Mouse (Mus musculus) hindbrain, embryonic 14.5 days (tissue): Measurements from ENCODE around the gene Npc2. TPM values are rescaled to one million over a fixed set of nuclear protein-coding genes. Genes with fewer than 3 reads are reported as not detected.

Experiments used
- ATAC-seq: fragments of 200-750 bp; cut with Nextera tagmentation; 2 replicates; pipeline ENCODE4 v1.8.0; 2017; ENCODE audit warnings: moderate number of reproducible peaks, mild to moderate bottlenecking, moderate TSS enrichment, moderate library complexity; ENCODE audit not compliant: low FRiP score
- DNase-seq: peaks from one replicate; pipeline ENCODE4 v3.0.0-alpha.2; 2015; ENCODE audit warnings: low spot score
- H3K27ac ChIP-seq: fragments of 300-500 bp; sonication (generic); 2 replicates; pipeline ENCODE4 v1.5.1; 2014; ENCODE audit warnings: mild to moderate bottlenecking, moderate library complexity
- H3K27me3 ChIP-seq: fragments of 300-500 bp; sonication (generic); 2 replicates; pipeline ENCODE4 v1.6.1; 2014; ENCODE audit warnings: mild to moderate bottlenecking, low read length, mixed read lengths; ENCODE audit not compliant: control insufficient read depth, insufficient read depth
- H3K36me3 ChIP-seq: fragments of 300-500 bp; sonication (generic); replicated peaks from 2 replicates; pipeline ENCODE4 v1.6.1; 2014; ENCODE audit not compliant: control insufficient read depth, insufficient read depth
- H3K4me1 ChIP-seq: fragments of 300-500 bp; sonication (generic); replicated peaks from 2 replicates; pipeline ENCODE4 v1.6.1; 2014; ENCODE audit warnings: antibody characterized with exemption, low read length, mixed read lengths; ENCODE audit not compliant: control insufficient read depth, insufficient read depth
- H3K4me2 ChIP-seq: fragments of 300-500 bp; sonication (generic); replicated peaks from 2 replicates; pipeline ENCODE4 v1.6.1; 2014; ENCODE audit warnings: mild to moderate bottlenecking, moderate library complexity
- H3K4me3 ChIP-seq: fragments of 300-500 bp; sonication (generic); replicated peaks from 2 replicates; pipeline ENCODE4 v1.5.1; 2014; ENCODE audit warnings: mild to moderate bottlenecking, low read length
- H3K9ac ChIP-seq: fragments of 300-500 bp; sonication (generic); 2 replicates; pipeline ENCODE4 v1.6.1; 2014
- H3K9me3 ChIP-seq: fragments of 300-500 bp; sonication (generic); 2 replicates; pipeline ENCODE4 v1.6.1; 2016; ENCODE audit warnings: low read length; ENCODE audit not compliant: control insufficient read depth
- WGBS: fragments of 180-500 bp; shearing (Covaris S2); extraction: QIAGEN DNeasy Blood & Tissue Kit; methylation state at CpG from one replicate; pipeline ENCODE4 v1.1.7; 2014; 5-methylcytosine and 5-hydroxymethylcytosine counted together
- polyA plus RNA-seq: library from polyadenylated mRNA; unstranded; fragments of >200 nt; fragmentation: Nextera tagmentation; extraction: Ambion mirVana; gene quantifications from 2 replicates; pipeline ENCODE4 v1.2.1, GENCODE M21; 2014

The Npc2 gene
- polyA plus RNA-seq, 1 experiment from 2014 or later, result 54.3 TPM

GRCm38 (mm10) chr12:84766113-84766735 lies 6.7 kb downstream of the Npc2 start:
- H3K4me2 ChIP-seq, result no peak overlapping the region
- no peak overlapping the region for H3K9ac ChIP-seq
- no peak overlapping the region for H3K27ac ChIP-seq
- ATAC-seq (no peak), DNase-seq (no peak)
- H3K36me3 ChIP-seq, result peaks cover 39% of the 10 kb centered on the region
- no peaks in the 10 kb centered on the region for H3K27me3 ChIP-seq
- H3K9me3 ChIP-seq, result no peaks in the 10 kb centered on the region
- 84% methylated on average over 5 of the region's 5 CpGs for WGBS
- no peak overlapping the region for H3K4me3 ChIP-seq
- peaks cover 15% of the 10 kb centered on the region for H3K4me1 ChIP-seq

DNA sequence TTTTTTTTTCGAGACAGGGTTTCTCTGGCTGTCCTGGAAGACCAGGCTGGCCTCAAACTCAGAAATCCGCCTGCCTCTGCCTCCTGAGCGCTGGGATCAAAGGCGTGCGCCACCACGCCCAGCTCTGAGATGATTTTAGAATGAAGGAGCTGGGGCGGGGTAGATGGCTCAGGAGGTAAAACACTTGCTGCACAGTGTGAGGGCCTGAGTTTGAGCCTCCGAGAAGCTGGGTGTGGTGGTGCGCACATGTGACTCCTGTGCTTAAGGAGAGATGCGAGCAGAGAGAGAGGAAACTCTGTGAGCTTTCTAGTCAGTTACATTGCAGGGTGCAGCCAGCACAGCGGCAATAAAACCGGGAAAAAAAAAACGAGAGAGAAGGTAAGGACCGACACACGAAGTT lies 7.4 kb downstream of the Npc2 start:
- ATAC-seq (no peak), DNase-seq (no peak)
- Histone ChIP-seq H3K36me3 (peaks cover 40% of the 10 kb centered on the region), H3K27ac (no peak overlapping the region), H3K4me1 (peaks cover 8% of the 10 kb centered on the region), H3K4me2 (no peak overlapping the region), H3K9ac (no peak overlapping the region), H3K27me3 (no peaks in the 10 kb centered on the region), H3K4me3 (no peak overlapping the region), H3K9me3 (no peaks in the 10 kb centered on the region)
- 96% methylated on average over 15 of the region's 15 CpGs for WGBS

- H3K9me3 ChIP-seq, result no peaks in the 10 kb centered on the region
- peaks cover 43% of the 10 kb centered on the region for H3K36me3 ChIP-seq
- H3K27me3 ChIP-seq, result no peaks in the 10 kb centered on the region
- H3K4me2 ChIP-seq, result no peak overlapping the region
- DNase-seq, result no peak
- H3K4me3 ChIP-seq, result no peak overlapping the region
- no peak for ATAC-seq
- H3K4me1 ChIP-seq, result 0 out of 2 replicates have a peak, but pooled peaks cover 3% of the 10 kb centered on the region
- WGBS, result 93% methylated on average over 7 of the region's 7 CpGs
- H3K9ac ChIP-seq, result no peak overlapping the region
- no peak overlapping the region for H3K27ac ChIP-seq
Observed at GRCm38 (mm10) chr12:84764756-84765155, 8.2 kb downstream of the Npc2 start.

DNA sequence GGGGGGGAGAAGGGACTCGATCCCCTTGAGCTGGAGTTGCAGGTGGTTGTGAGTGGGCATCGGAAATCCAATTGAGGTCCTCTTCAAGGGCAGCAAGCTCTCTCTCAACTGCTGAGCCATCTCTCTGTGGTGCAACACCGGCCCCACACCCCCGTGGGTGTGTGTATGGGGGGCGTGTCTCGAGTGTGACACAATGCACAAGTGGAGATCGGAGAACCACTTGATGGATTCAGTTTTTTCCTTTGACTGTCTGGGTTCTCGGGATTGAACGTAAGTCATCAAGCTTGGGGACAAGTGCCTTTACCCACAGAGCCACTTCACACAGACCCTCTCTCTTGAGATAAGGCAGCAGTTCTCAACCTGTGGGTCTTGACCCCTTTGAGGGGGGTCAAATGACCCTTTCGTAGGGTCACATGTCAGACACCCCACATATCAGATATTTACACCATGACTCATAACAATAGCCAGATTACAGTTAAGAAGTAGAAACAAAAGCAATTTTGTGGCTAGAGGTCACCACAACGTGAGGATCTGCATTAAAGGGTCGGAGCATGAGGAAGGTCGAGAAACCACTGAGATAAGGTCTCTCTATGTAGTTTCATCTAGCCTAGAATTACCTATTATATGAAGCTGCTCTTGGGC lies 9.3 kb downstream of the Npc2 start:
- Histone ChIP-seq H3K9ac (no peak overlapping the region), H3K27ac (no peak overlapping the region), H3K27me3 (no peaks in the 10 kb centered on the region), H3K4me3 (no peak overlapping the region), H3K4me2 (no peak overlapping the region), H3K4me1 (0 out of 2 replicates have a peak, but pooled peaks cover 3% of the 10 kb centered on the region), H3K9me3 (no peaks in the 10 kb centered on the region), H3K36me3 (peaks cover 54% of the 10 kb centered on the region)
- DNase-seq (no peak), ATAC-seq (no peak)
- 95% methylated on average over 13 of the region's 13 CpGs for WGBS

DNA sequence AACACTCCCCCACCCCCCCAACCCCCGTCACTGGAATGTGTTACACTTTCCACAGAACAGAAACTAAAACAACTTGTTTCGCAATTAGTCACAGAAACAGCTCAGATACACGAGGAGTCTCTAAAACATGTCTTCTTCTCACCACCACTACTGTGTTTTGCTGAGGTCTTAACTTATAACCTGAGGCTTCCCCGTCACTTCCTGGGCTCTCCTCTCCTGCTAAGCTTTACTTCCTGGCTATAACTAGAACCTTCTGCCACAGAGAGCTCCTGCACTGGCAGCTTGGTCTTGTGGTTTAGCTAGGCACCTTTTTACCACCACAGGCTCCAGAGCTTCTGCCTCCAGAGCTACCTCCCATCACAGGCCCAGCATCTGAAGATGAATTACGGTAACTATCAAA lies 10.4 kb downstream of the Npc2 start:
- 94% methylated on average over 5 of the region's 5 CpGs for WGBS
- H3K4me1 ChIP-seq, result 0 out of 2 replicates have a peak, but pooled peaks cover 3% of the 10 kb centered on the region
- ATAC-seq (no peak), DNase-seq (no peak)
- no peak overlapping the region for H3K9ac ChIP-seq
- no peak overlapping the region for H3K4me2 ChIP-seq
- H3K36me3 ChIP-seq, result peaks cover 65% of the 10 kb centered on the region
- no peaks in the 10 kb centered on the region for H3K9me3 ChIP-seq
- H3K4me3 ChIP-seq, result no peak overlapping the region
- H3K27me3 ChIP-seq, result no peaks in the 10 kb centered on the region
- H3K27ac ChIP-seq, result no peak overlapping the region

DNA sequence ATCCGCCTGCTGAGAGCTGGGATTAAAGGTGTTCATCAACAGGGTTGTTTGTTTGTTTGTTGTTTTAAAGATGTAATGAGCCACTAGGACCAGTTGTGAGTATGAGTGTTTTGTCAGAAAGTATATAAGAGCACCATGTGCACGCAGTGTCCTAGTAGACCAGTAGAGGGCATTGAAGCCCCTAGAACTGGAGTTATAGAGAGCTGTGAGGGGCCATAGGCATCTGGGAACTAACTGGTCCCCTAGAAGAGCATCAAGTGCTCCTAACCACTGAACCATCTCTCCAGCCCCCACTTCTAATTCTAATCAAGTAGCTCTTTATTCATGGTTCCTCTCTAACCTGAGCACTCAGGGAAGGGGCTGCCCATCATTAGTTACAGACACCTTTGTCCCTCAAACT lies 13.9 kb downstream of the Npc2 start:
- Histone ChIP-seq H3K4me2 (no peak overlapping the region), H3K36me3 (peaks cover 73% of the 10 kb centered on the region), H3K27ac (no peak overlapping the region), H3K9me3 (no peaks in the 10 kb centered on the region), H3K4me1 (no peaks in the 10 kb centered on the region), H3K9ac (no peak overlapping the region), H3K4me3 (no peak overlapping the region), H3K27me3 (no peaks in the 10 kb centered on the region)
- peak; percentile 36 for DNase-seq
- WGBS, result 86% methylated on average over 2 of the region's 2 CpGs
- ATAC-seq, result no peak

GRCm38 (mm10) chr12:84756016-84756415 lies 16.9 kb downstream of the Npc2 start:
- Histone ChIP-seq H3K4me2 (no peak overlapping the region), H3K9me3 (no peaks in the 10 kb centered on the region), H3K9ac (no peak overlapping the region), H3K4me3 (no peak overlapping the region), H3K27ac (no peak overlapping the region), H3K36me3 (peaks cover 51% of the 10 kb centered on the region), H3K4me1 (peaks cover 21% of the 10 kb centered on the region), H3K27me3 (no peaks in the 10 kb centered on the region)
- no peak for ATAC-seq
- 92% methylated on average over 10 of the region's 10 CpGs for WGBS
- DNase-seq, result no peak

- ATAC-seq, result 0 out of 2 replicates have a peak, but pooled peaks have one; percentile 22
Observed at GRCm38 (mm10) chr12:84755008-84755695, 17.8 kb downstream of the Npc2 start.

DNA sequence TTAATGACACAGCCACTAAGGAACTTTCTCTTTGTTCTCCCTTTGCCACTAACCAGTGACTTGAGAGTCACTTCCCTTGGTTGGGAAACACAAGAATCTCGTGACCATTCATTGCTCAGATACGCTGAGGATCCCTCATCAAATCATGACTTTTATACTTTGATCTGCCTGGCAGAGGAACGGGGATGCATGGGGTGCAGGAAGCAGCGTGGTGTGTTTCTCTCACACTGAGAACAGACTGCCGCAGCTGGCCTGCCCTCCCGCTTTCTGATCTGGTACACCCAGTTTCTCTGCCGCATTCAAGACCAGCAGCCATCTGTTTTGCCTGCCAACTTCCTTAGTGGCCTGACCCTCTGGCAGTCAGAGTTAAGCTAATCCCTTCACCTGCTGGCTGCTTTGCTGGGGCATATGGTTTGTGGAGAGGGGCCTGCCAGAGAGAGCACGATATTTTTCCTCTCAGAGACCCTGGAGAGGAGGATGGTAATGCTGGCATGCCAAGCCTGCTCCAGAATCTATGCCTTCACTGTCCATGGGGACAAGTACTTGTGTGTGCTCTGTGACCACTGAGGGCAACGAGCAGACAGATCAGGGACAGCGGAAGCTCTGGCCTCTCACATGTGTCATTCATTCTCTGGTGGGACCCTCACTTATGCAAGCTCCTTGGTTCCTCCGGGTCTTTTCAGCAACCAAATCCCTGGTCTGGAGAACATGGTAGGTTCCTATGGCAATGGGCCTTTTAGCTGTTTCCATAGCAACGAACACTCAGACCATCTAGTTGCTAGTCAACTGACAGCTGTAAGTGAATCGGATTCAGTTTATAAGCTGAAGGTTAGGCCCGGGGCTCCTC lies 20.6 kb downstream of the Npc2 start:
- H3K36me3 ChIP-seq, result peaks cover 19% of the 10 kb centered on the region
- no peaks in the 10 kb centered on the region for H3K27me3 ChIP-seq
- H3K27ac ChIP-seq, result peak overlapping the region; percentile 75
- H3K4me1 ChIP-seq, result peaks cover 21% of the 10 kb centered on the region
- no peak overlapping the region for H3K4me3 ChIP-seq
- H3K9ac ChIP-seq, result peak overlapping the region; percentile 1; the same call in 1 of the 2 replicates
- no peak overlapping the region for H3K4me2 ChIP-seq
- no peaks in the 10 kb centered on the region for H3K9me3 ChIP-seq
- ATAC-seq (peak; percentile 64), DNase-seq (peak; percentile 66)
- WGBS, result 19% methylated on average over 14 of the region's 14 CpGs

More at GRCm38 (mm10) chr12:84755008-84755695, 17.8 kb downstream of the Npc2 start:
- Histone ChIP-seq H3K4me3 (no peak overlapping the region), H3K4me2 (no peak overlapping the region), H3K9ac (no peak overlapping the region), H3K36me3 (peaks cover 46% of the 10 kb centered on the region), H3K27ac (no peak overlapping the region), H3K9me3 (no peaks in the 10 kb centered on the region), H3K4me1 (peaks cover 21% of the 10 kb centered on the region), H3K27me3 (no peaks in the 10 kb centered on the region)
- DNase-seq, result peak; percentile 80
- WGBS, result 34% methylated on average over 16 of the region's 16 CpGs
